Mouse (Mus musculus): ENCODE results near the gene Tpk1.

GRCm38 (mm10) chr6:43402219-43402997 is 263.7 kb downstream of the Tpk1 start:
- TF ChIP-seq CTCF (IDR thresholded peaks at IDR 0.05; ENCODE audit: low read depth, low read length) (no peak), POLR2A (IDR thresholded peaks at IDR 0.05; ENCODE audit: extremely low read depth, insufficient read depth, low read length) (no peak)
